ENCODE assay signal across 9 mouse cellular contexts in the genomic region with DNA sequence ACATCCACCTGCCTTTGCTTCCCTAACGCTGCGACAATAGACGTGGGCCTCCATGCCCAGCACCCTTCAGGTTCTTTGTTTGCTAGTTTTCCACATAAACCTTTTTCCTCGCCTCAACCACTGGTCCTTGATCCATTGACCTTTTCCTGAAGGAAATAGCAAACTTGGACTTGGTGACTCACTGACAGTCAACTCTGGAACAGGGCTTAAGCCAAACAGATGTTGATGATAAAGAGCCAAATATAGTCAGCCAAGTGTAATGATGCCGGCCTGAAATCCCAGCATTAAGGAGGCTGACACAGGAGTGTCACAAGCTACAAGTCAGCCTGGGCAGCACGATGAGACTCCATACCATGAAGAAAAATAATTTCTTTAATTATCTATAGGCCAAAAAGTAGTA.
"Had no signal": no experiment of that assay in that cellular context is flagged by ENCODE, and none has a peak within 500 bp of the region (broad histone marks: within the 10 kb centered on the region; RNA-seq: fewer than 3 reads in every experiment).

No protein-coding gene starts in this region.

- H3K4me3 ChIP-seq: left cerebral cortex, adult 2 months; limb, embryonic 15.5 days; liver, embryonic 13.5 days; midbrain, embryonic 12.5 days had no signal

- H3K27ac ChIP-seq: left cerebral cortex, adult 2 months; limb, embryonic 15.5 days; liver, embryonic 13.5 days; midbrain, embryonic 12.5 days had no signal

- H3K4me2 ChIP-seq: limb, embryonic 15.5 days; liver, embryonic 13.5 days; midbrain, embryonic 12.5 days had no signal

- H3K36me3 ChIP-seq: limb, embryonic 15.5 days; liver, embryonic 13.5 days; midbrain, embryonic 12.5 days had no signal

- H3K27me3 ChIP-seq: limb, embryonic 15.5 days; liver, embryonic 13.5 days; midbrain, embryonic 12.5 days had no signal

- H3K4me1 ChIP-seq: limb, embryonic 15.5 days; liver, embryonic 13.5 days; midbrain, embryonic 12.5 days had no signal

- H3K9me3 ChIP-seq: limb, embryonic 15.5 days; liver, embryonic 13.5 days; midbrain, embryonic 12.5 days had no signal

- DNase-seq: kidney, postnatal 10 days; liver, embryonic 13.5 days; lung, adult 18-20 months; lung, postnatal 10 days; right cerebral cortex, postnatal 14 days; thymus, postnatal 36 days had no signal

- H3K9ac ChIP-seq: limb, embryonic 15.5 days; liver, embryonic 13.5 days; midbrain, embryonic 12.5 days had no signal
